Mouse (Mus musculus) testis, adult 2 months (tissue): ENCODE results near the gene Ift88.

Experiments
- CTCF ChIP-seq: fragments of 200-500 bp; IDR thresholded peaks from 2 replicates; pipeline ENCODE4 v1.5.1; 2012; ENCODE audit warnings: low read depth, mild to moderate bottlenecking, inconsistent platforms, low read length, moderate library complexity; ENCODE audit not compliant: control insufficient read depth, insufficient read depth, insufficient replicate concordance
- POLR2A ChIP-seq: fragments of 200-500 bp; IDR thresholded peaks from 2 replicates; pipeline ENCODE4 v1.6.1; 2012; ENCODE audit warnings: low read depth, mild to moderate bottlenecking, inconsistent platforms, low read length, moderate library complexity; ENCODE audit not compliant: control insufficient read depth

DNA sequence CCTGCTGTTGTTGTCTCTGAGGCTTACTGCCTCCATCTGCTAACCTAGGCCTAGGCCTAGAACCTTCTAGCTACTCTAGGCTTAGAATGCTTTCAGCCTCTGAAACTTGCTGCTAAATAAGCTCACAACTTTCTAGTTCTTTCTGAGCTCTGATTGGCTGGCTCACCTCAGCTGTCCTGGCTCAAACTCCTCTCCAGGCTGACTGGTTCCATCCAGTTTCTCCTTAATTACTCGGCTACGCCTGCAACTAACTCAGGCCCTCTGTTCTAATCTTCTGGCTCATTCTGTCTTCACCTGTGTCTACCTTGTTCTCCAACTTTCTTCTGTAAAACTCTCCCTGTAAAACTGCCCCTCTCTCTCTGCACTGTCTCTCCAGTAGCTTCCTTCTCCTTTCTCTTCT lies 28.4 kb upstream of the Ift88 start:
- TF ChIP-seq CTCF (no peak), POLR2A (no peak)
